Mouse (Mus musculus) liver, embryonic 14.5 days (tissue): ENCODE measurements around the gene Atf7. TPM values are rescaled to one million over a fixed set of nuclear protein-coding genes. Genes with fewer than 3 reads are reported as not detected.
A peak's percentile ranks its signal among the peaks of the same experiment; 100 is the strongest.

ENCODE experiments used
- ATAC-seq: fragments of 200-750 bp; cut with Nextera tagmentation; 2 replicates; pipeline ENCODE4 v1.8.0; 2017; ENCODE audit warnings: moderate number of reproducible peaks, mild to moderate bottlenecking, moderate library complexity; ENCODE audit not compliant: insufficient read depth
- DNase-seq, 3 experiments: peaks; one replicate each; pipeline ENCODE4 v3.0.0-alpha.2; 2012 to 2013; ENCODE audit warnings: low read depth in 3 of 3, low spot score in 3 of 3
- H3K27ac ChIP-seq: fragments of 300-500 bp; sonication (generic); 2 replicates; pipeline ENCODE4 v1.5.1; 2014; ENCODE audit warnings: moderate library complexity, mild to moderate bottlenecking, control low read depth, inconsistent platforms
- H3K27me3 ChIP-seq: fragments of 300-500 bp; sonication (generic); 2 replicates; pipeline ENCODE4 v1.6.1; 2014; ENCODE audit warnings: mild to moderate bottlenecking, low read length, moderate library complexity; ENCODE audit not compliant: control insufficient read depth, insufficient read depth
- H3K36me3 ChIP-seq: fragments of 300-500 bp; sonication (generic); replicated peaks from 2 replicates; pipeline ENCODE4 v1.6.1; 2014; ENCODE audit warnings: low read depth; ENCODE audit not compliant: control insufficient read depth, insufficient read depth
- H3K4me1 ChIP-seq, 2 experiments: fragments of 200-500 bp in 1 of 2; fragments of 300-500 bp in 1 of 2; sonication (generic) in 1 of 2; replicated peaks; 2 replicates each; pipeline ENCODE4 v1.6.1; 2012 to 2014; ENCODE audit warnings: antibody characterized with exemption in 1 of 2, inconsistent platforms in 1 of 2, low read length in 1 of 2; ENCODE audit not compliant: control insufficient read depth in 2 of 2, insufficient read depth in 2 of 2
- H3K4me2 ChIP-seq: fragments of 300-500 bp; sonication (generic); 2 replicates; pipeline ENCODE4 v1.6.1; 2014; ENCODE audit warnings: low read depth, mild to moderate bottlenecking, control low read depth, moderate library complexity
- H3K4me3 ChIP-seq, 2 experiments: fragments of 200-500 bp in 1 of 2; fragments of 300-500 bp in 1 of 2; sonication (generic) in 1 of 2; 2 replicates each; pipeline ENCODE4 v1.5.1; 2012 to 2014; ENCODE audit warnings: low read depth in 2 of 2, low read length in 2 of 2, mild to moderate bottlenecking in 2 of 2, control low read depth in 1 of 2, inconsistent platforms in 1 of 2, moderate library complexity in 1 of 2; ENCODE audit not compliant: insufficient read depth in 1 of 2
- H3K9ac ChIP-seq: fragments of 300-500 bp; sonication (generic); replicated peaks from 2 replicates; pipeline ENCODE4 v1.6.1; 2014; ENCODE audit warnings: mild to moderate bottlenecking, control low read depth, moderate library complexity
- H3K9me3 ChIP-seq: fragments of 300-500 bp; sonication (generic); 2 replicates; pipeline ENCODE4 v1.6.1; 2016; ENCODE audit warnings: low read length, mixed read lengths; ENCODE audit not compliant: control insufficient read depth
- CTCF ChIP-seq: IDR thresholded peaks from 2 replicates; pipeline ENCODE4 v1.5.1; 2016; ENCODE audit warnings: antibody characterized with exemption, low read depth, control low read depth
- EP300 ChIP-seq: IDR thresholded peaks from 2 replicates; pipeline ENCODE4 v1.6.1; 2016; ENCODE audit warnings: antibody characterized with exemption, low read depth
- WGBS: fragments of 180-500 bp; shearing (Covaris S2); extraction: QIAGEN DNeasy Blood & Tissue Kit; methylation state at CpG from one replicate; pipeline ENCODE4 v1.1.7; 2014; ENCODE audit not compliant: insufficient replicate concordance; 5-methylcytosine and 5-hydroxymethylcytosine counted together
- polyA plus RNA-seq, 2 experiments: library from polyadenylated mRNA; depleted of rRNA in 1 of 2; stranded (reverse) in 1 of 2; unstranded in 1 of 2; fragments of >200 nt; fragmentation: Nextera tagmentation in 1 of 2; extraction: Ambion mirVana in 1 of 2; gene quantifications; 2 replicates each; pipeline versions ENCODE4 v1.2.1 to v1.2.3; 2012 to 2014

Atf7 gene
- polyA plus RNA-seq, 2 experiments, result 7.3 to 12.3 TPM

DNA sequence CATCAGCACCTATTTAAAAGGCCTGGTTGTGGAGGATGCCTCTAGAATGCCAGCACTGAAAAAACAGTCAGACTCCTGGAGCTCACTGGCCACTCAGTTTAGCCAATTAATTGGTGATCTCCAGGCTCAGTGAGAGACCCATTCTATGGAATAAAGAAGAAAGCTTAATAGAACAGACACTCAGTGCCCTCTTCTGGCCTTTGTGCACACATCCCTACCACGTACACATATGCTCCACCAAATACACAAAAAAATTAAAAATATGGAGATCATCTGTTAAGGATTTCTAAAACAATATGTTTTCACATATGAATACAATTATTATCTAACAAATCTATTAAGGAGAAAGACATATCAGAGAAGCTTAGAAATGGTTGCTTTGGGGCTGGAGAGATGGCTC is 4.5 kb downstream of the Atf7 start:
- ATAC-seq, result no peak
- no peak overlapping the region for H3K4me2 ChIP-seq
- H3K36me3 ChIP-seq, result no peaks in the 10 kb centered on the region
- DNase-seq, result no peak
- no peaks in the 10 kb centered on the region for H3K27me3 ChIP-seq
- WGBS, result 70% methylated on average over 1 of the region's 1 CpGs
- peaks cover 7 to 14% of the 10 kb centered on the region in 2 experiments for H3K4me1 ChIP-seq
- no peaks in the 10 kb centered on the region for H3K9me3 ChIP-seq
- H3K27ac ChIP-seq, result no peak overlapping the region
- no peak for TF ChIP-seq EP300
- TF ChIP-seq CTCF, result no peak
- no peak overlapping the region for H3K4me3 ChIP-seq
- H3K9ac ChIP-seq, result no peak overlapping the region

DNA sequence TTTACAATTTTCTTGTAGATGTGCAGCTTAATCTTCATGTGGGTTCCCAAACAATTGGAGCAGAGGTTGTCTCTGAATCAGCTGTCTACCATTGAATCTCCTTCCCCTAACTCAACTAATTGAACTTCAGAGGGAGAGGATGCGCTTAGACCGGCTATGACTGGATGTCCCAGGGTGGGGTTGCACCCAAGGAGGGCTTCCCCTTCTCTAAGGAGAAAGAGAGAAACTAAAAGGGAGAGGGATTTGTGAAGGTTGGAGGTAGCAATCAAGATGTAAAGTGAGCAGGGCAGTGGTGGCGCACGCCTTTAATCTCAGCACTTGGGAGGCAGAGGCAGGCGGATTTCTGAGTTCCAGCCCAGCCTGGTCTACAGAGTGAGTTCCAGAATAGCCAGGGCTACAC is 5.8 kb downstream of the Atf7 start:
- Histone ChIP-seq H3K4me2 (no peak overlapping the region), H3K4me3 (no peak overlapping the region), H3K27ac (no peak overlapping the region), H3K9me3 (no peaks in the 10 kb centered on the region), H3K27me3 (no peaks in the 10 kb centered on the region), H3K9ac (no peak overlapping the region), H3K36me3 (no peaks in the 10 kb centered on the region), H3K4me1 (peaks cover 6 to 12% of the 10 kb centered on the region in 2 experiments)
- TF ChIP-seq CTCF, result no peak
- no peak for TF ChIP-seq EP300
- ATAC-seq (no peak), DNase-seq (no peak)
- WGBS, result 75% methylated on average over 5 of the region's 5 CpGs

DNA sequence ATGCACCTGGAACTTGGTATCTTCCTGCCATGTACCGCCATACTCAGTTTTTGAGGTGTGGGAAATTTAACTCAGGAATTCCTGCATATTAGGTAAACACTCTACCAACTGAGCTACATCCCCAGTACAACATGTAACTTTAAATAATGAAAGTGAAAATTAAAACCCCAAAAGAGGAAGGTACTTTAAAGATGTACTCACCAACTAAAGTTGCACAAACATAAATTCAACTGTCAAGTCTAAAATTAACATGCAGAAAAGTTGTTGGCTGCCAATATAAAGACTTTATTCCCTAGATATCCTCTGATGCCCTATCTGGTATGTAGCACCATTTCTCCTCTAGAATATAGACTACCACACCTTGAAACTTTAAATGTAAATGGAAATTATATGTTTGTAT is 7.6 kb downstream of the Atf7 start:
- no peak overlapping the region for H3K4me2 ChIP-seq
- ATAC-seq (no peak), DNase-seq (no peak)
- H3K9ac ChIP-seq, result no peak overlapping the region
- 83% methylated on average over 1 of the region's 1 CpGs for WGBS
- H3K4me1 ChIP-seq, result peaks cover 3 to 4% of the 10 kb centered on the region in 2 experiments; a peak in 3 of 4 replicates
- TF ChIP-seq CTCF (no peak), EP300 (no peak)
- no peak overlapping the region for H3K27ac ChIP-seq
- no peaks in the 10 kb centered on the region for H3K9me3 ChIP-seq
- no peaks in the 10 kb centered on the region for H3K36me3 ChIP-seq
- H3K4me3 ChIP-seq, result no peak overlapping the region
- no peaks in the 10 kb centered on the region for H3K27me3 ChIP-seq

DNA sequence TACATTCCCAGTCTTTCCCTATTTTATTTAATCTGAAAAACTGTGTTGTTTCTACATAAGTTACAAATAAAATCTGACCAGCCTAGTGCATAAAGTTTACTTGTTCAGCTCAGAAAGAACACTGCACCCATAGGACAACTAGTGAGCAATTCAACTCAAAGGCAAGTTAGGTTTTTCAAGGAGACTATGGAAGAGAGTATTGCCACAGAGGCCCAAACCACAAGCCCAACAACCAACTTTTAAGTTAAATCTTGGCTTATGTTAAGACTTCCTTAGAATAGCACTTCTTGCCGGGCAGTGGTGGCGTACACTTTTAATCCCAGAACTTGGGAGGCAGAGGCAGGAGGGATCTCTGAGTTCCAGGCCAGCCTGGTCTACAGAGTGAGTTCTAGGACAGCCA is 9.1 kb downstream of the Atf7 start:
- Histone ChIP-seq H3K27ac (no peak overlapping the region), H3K27me3 (no peaks in the 10 kb centered on the region), H3K4me3 (no peak overlapping the region), H3K4me1 (peaks cover 0 to 3% of the 10 kb centered on the region in 2 experiments; a peak in 3 of 4 replicates), H3K9me3 (no peaks in the 10 kb centered on the region), H3K36me3 (no peaks in the 10 kb centered on the region), H3K9ac (no peak overlapping the region), H3K4me2 (no peak overlapping the region)
- WGBS, result 69% methylated on average over 2 of the region's 2 CpGs
- DNase-seq, result no peak
- TF ChIP-seq EP300 (no peak), CTCF (no peak)
- no peak for ATAC-seq

DNA sequence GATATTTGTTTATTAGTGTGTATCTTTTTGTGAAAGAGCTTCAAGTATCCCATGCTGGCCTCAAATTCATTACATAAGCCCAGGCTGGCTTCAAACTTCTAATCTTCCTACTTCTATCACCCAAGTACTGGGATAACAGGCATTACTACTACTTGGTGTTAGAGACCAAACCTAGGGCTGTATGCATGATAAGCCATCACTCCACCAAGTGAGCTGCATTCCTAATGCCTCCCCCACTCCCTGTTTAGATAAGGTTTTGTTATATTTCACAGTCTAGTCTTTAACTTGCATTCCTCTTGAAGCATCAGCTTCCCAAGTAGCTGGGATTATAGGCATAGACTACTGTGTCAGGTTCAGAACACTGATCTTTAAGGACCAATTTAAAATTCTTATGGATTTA is 11.0 kb downstream of the Atf7 start:
- no peak for TF ChIP-seq EP300
- no peak for TF ChIP-seq CTCF
- Histone ChIP-seq H3K9ac (no peak overlapping the region), H3K27ac (no peak overlapping the region), H3K36me3 (no peaks in the 10 kb centered on the region), H3K9me3 (no peaks in the 10 kb centered on the region), H3K4me1 (peaks cover 0 to 3% of the 10 kb centered on the region in 2 experiments; a peak in 3 of 4 replicates), H3K27me3 (no peaks in the 10 kb centered on the region), H3K4me2 (no peak overlapping the region), H3K4me3 (no peak overlapping the region)
- DNase-seq (no peak), ATAC-seq (peak; percentile 51; the same call in 1 of the 2 replicates)
